Mouse (Mus musculus) embryonic facial prominence, embryonic 13.5 days (tissue): ENCODE results near the gene Cep57l1. TPM values are rescaled to one million over a fixed set of nuclear protein-coding genes. Genes with fewer than 3 reads are reported as not detected.

Experiments used
- ATAC-seq: fragments of 200-750 bp; cut with Nextera tagmentation; 2 replicates; pipeline ENCODE4 v1.8.0; 2017; ENCODE audit warnings: low read depth; ENCODE audit not compliant: insufficient number of reproducible peaks, insufficient read depth, low FRiP score, low TSS enrichment
- H3K27ac ChIP-seq: fragments of 300-500 bp; sonication (generic); 2 replicates; pipeline ENCODE4 v1.5.1; 2015; ENCODE audit warnings: moderate library complexity, mild to moderate bottlenecking, inconsistent platforms
- H3K27me3 ChIP-seq: fragments of 300-500 bp; sonication (generic); 2 replicates; pipeline ENCODE4 v1.6.1; 2015; ENCODE audit warnings: mild to moderate bottlenecking, inconsistent platforms
- H3K36me3 ChIP-seq: fragments of 300-500 bp; sonication (generic); 2 replicates; pipeline ENCODE4 v1.6.1; 2015; ENCODE audit warnings: mild to moderate bottlenecking, inconsistent platforms
- H3K4me1 ChIP-seq: fragments of 300-500 bp; sonication (generic); 2 replicates; pipeline ENCODE4 v1.6.1; 2015; ENCODE audit warnings: inconsistent platforms
- H3K4me2 ChIP-seq: fragments of 300-500 bp; sonication (generic); 2 replicates; pipeline ENCODE4 v1.6.1; 2015; ENCODE audit warnings: moderate library complexity, mild to moderate bottlenecking, inconsistent platforms
- H3K4me3 ChIP-seq: fragments of 300-500 bp; sonication (generic); 2 replicates; pipeline ENCODE4 v1.5.1; 2015; ENCODE audit warnings: mild to moderate bottlenecking, inconsistent platforms
- H3K9ac ChIP-seq: fragments of 300-500 bp; sonication (generic); 2 replicates; pipeline ENCODE4 v1.6.1; 2015; ENCODE audit warnings: mild to moderate bottlenecking, inconsistent platforms
- H3K9me3 ChIP-seq: fragments of 300-500 bp; sonication (generic); 2 replicates; pipeline ENCODE4 v1.6.1; 2016; ENCODE audit warnings: inconsistent platforms
- WGBS: fragments of 180-500 bp; shearing (Covaris S2); methylation state at CpG from one replicate; pipeline ENCODE4 v1.1.7; 2015; ENCODE audit warnings: mixed read lengths; 5-methylcytosine and 5-hydroxymethylcytosine counted together
- polyA plus RNA-seq: library from polyadenylated mRNA; unstranded; fragments of >200 nt; fragmentation: Nextera tagmentation; extraction: Ambion mirVana; gene quantifications from 2 replicates; pipeline ENCODE4 v1.2.1, GENCODE M21; 2015

Gene Cep57l1
- polyA plus RNA-seq, 1 experiment from 2014 or later: 27.1 TPM

DNA sequence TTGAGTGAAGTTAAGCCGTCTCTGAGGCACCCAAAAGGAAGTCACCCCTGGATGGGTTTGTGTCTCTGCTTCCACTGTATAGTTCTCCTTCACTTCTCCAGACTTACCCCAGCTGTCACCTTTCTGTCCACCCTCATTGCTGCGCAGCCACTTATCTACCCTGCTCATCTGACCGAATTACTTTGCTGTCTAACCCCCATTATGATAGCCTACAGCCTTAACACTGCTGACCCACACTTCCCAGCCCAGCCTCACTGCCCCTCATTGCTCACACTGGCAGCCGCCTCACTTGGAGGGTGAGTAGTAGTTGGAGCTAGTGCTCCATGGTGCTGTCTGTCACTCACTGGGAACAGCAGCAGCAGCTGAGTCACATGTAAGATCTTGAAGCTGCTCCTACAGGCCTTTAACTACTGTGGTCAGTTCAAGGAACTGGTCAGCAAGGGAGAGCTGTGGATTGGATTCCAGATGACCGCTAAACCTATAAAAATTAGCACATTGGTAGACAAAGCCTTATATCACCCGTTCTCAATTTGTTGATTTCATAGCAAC is 4.7 kb upstream of the Cep57l1 start:
- H3K27me3 ChIP-seq: no peaks in the 10 kb centered on the region
- H3K4me2 ChIP-seq: no peak overlapping the region
- H3K9ac ChIP-seq: no peak overlapping the region
- H3K4me1 ChIP-seq: peaks cover 25% of the 10 kb centered on the region
- ATAC-seq: no peak
- no peaks in the 10 kb centered on the region for H3K36me3 ChIP-seq
- H3K27ac ChIP-seq: no peak overlapping the region
- WGBS: 89% methylated on average over 6 of the region's 6 CpGs
- no peaks in the 10 kb centered on the region for H3K9me3 ChIP-seq
- no peak overlapping the region for H3K4me3 ChIP-seq

DNA sequence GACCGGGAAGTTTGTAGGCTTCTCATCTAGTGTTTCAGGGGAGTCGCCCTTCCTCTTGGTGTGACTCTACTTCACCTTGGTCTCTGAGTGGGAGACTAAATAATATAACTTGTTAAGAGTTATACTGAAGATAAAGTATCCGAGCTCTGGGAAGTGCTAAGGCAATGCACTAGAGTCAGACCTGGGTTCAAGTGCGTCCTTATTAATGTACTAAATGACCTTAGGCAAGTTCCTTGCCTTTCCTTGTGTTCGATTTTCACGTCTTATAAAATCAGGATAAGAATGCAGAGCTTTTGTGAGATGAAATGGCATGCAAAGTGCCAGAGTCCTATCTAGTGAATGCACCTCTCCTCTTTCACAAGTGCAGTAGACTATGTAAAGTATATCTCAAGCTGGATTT is 2.9 kb upstream of the Cep57l1 start:
- 0 out of 2 replicates have a peak, but pooled peaks cover 3% of the 10 kb centered on the region for H3K9me3 ChIP-seq
- H3K27me3 ChIP-seq: no peaks in the 10 kb centered on the region
- ATAC-seq: no peak
- H3K4me3 ChIP-seq: peak overlapping the region; percentile 29
- H3K4me2 ChIP-seq: peak overlapping the region; percentile 78
- WGBS: 71% methylated on average over 6 of the region's 6 CpGs
- 0 out of 2 replicates have a peak overlapping the region, but pooled peaks have one; percentile 54 for H3K9ac ChIP-seq
- no peaks in the 10 kb centered on the region for H3K36me3 ChIP-seq
- peaks cover 25% of the 10 kb centered on the region for H3K4me1 ChIP-seq
- H3K27ac ChIP-seq: no peak overlapping the region

DNA sequence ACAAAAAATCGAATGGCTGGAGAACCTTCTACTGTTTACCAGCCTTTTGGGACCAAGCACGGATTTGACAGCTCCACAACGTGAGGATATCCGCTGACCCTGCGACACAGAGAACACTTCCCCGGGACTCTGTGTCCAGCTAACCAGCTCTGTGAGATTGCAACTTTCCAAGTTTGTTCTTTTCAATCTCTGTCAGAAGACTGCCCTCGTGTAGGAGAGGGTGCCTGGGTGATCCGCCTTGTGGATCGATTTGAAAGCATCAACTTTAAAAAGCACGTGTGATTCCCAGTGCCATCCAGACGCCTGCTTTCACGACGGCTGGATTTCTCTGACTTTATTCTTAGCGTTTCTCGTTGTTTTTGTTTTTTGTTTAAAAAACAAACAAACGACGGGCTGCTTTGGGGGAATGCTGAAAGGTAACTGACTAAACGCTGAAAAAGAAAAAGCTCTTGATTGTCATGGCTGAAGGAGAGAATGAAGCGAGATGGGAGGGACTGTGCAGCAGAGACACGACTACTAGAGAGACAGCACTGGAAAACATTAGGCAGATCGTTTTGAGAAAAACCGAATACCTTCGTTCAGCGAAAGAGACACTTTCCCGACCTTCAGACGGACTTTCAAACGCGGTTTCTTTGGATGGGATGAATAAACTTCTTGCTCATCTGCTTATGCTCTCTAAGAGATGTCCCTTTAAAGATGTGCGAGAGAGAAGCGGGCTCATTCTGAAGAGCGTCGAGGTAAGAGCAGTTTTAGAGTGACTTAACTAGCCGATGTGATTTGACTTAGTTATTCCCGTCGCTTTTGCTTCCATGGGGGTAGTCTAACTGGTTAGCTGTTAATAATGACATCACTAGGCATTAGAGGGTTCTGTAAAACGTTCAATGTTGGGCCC is 1.1 kb upstream of the Cep57l1 start:
- Histone ChIP-seq H3K27me3 (no peaks in the 10 kb centered on the region), H3K27ac (peak overlapping the region; percentile 96), H3K9me3 (0 out of 2 replicates have a peak, but pooled peaks cover 3% of the 10 kb centered on the region), H3K36me3 (no peaks in the 10 kb centered on the region), H3K4me2 (peak overlapping the region; percentile 78), H3K4me3 (peak overlapping the region; percentile 76), H3K4me1 (peaks cover 25% of the 10 kb centered on the region), H3K9ac (peak overlapping the region; percentile 88)
- WGBS: under 1% methylated on average over 36 of the region's 36 CpGs
- no peak for ATAC-seq

DNA sequence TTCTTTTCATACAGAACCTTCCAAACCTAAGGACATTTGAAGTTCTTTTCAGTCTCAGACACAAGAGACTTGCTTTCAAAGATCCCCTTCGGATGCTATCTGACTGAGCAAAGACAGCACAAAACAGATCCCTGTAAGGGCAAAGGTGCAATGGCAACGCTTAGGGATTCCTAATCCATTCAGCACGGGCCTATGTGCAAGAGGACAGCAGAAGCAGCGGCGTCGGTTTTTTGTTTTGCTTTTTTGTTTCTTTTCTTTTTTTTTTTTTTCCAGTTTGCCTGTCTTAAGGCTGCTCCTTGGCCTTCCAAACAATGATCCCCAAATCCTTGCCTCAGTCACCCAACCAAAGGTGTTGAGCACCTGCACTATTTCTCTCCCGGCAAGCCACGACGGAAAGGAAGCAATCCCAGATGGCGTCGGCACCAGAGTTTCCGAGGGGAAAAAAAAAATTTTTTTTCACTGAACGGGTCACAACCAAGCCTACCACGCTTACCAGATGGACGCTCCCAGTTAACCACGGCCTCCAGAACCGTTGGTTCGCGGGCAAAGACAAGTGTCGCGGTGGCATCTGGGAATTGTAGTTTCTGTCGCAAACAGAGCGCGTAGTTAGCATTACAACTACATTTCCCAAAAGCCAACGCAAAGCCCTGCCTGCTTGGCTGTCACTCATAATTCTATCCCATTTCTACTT is 446 bp downstream of the Cep57l1 start:
- peak; percentile 81 for ATAC-seq

GRCm38 (mm10) chr10:41805729-41806355 is 3.8 kb downstream of the Cep57l1 start:
- Histone ChIP-seq H3K4me2 (no peak overlapping the region), H3K9me3 (peaks cover 15% of the 10 kb centered on the region), H3K27me3 (no peaks in the 10 kb centered on the region), H3K27ac (no peak overlapping the region), H3K4me1 (no peaks in the 10 kb centered on the region), H3K36me3 (peaks cover 22% of the 10 kb centered on the region), H3K9ac (no peak overlapping the region), H3K4me3 (no peak overlapping the region)
- no peak for ATAC-seq
- 76% methylated on average over 2 of the region's 2 CpGs for WGBS

More for the DNA sequence above, 446 bp downstream of the Cep57l1 start:
- peak overlapping the region; percentile 88 for H3K9ac ChIP-seq
- H3K9me3 ChIP-seq: 0 out of 2 replicates have a peak, but pooled peaks cover 3% of the 10 kb centered on the region
- H3K36me3 ChIP-seq: no peaks in the 10 kb centered on the region
- peak overlapping the region; percentile 96 for H3K27ac ChIP-seq
- peaks cover 20% of the 10 kb centered on the region for H3K4me1 ChIP-seq
- H3K4me3 ChIP-seq: peak overlapping the region; percentile 76
- peak overlapping the region; percentile 78 for H3K4me2 ChIP-seq
- H3K27me3 ChIP-seq: no peaks in the 10 kb centered on the region
- WGBS: 4% methylated on average over 25 of the region's 25 CpGs

DNA sequence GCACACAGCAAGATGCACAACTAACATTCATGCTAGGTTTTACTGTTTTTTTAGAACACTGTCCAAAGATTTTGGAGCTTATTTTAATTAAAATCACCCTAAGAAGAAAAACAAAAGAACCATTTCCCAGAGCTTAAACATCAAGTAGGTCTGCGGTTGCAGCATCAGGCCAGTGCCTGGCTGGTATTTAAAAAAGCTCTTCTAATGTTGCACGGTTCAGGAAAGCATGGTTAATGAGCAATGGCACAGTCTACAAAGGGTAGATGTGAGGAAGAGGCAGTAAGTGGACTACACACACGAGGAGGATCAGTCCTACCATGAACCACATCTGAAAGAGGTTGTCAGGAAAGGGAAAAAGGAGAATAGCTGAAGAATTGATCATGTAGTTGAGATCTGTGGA is 5.0 kb downstream of the Cep57l1 start:
- H3K9me3 ChIP-seq: peaks cover 15% of the 10 kb centered on the region
- H3K4me3 ChIP-seq: no peak overlapping the region
- H3K36me3 ChIP-seq: peaks cover 34% of the 10 kb centered on the region
- no peak overlapping the region for H3K9ac ChIP-seq
- no peak overlapping the region for H3K27ac ChIP-seq
- H3K4me2 ChIP-seq: no peak overlapping the region
- no peak for ATAC-seq
- WGBS: 86% methylated on average over 3 of the region's 3 CpGs
- no peaks in the 10 kb centered on the region for H3K27me3 ChIP-seq
- no peaks in the 10 kb centered on the region for H3K4me1 ChIP-seq

GRCm38 (mm10) chr10:41803467-41803866 is 6.2 kb downstream of the Cep57l1 start:
- no peak overlapping the region for H3K4me2 ChIP-seq
- H3K36me3 ChIP-seq: peaks cover 45% of the 10 kb centered on the region
- H3K27ac ChIP-seq: no peak overlapping the region
- no peaks in the 10 kb centered on the region for H3K27me3 ChIP-seq
- H3K4me3 ChIP-seq: no peak overlapping the region
- H3K9me3 ChIP-seq: peaks cover 15% of the 10 kb centered on the region
- 97% methylated on average over 8 of the region's 8 CpGs for WGBS
- H3K4me1 ChIP-seq: no peaks in the 10 kb centered on the region
- no peak for ATAC-seq
- no peak overlapping the region for H3K9ac ChIP-seq

GRCm38 (mm10) chr10:41797253-41797652 is 12.4 kb downstream of the Cep57l1 start:
- ATAC-seq: no peak
- no peak overlapping the region for H3K4me2 ChIP-seq
- H3K36me3 ChIP-seq: peaks cover 63% of the 10 kb centered on the region
- no peaks in the 10 kb centered on the region for H3K4me1 ChIP-seq
- H3K4me3 ChIP-seq: no peak overlapping the region
- peaks cover 19% of the 10 kb centered on the region for H3K9me3 ChIP-seq
- WGBS: 96% methylated on average over 8 of the region's 8 CpGs
- H3K9ac ChIP-seq: no peak overlapping the region
- no peaks in the 10 kb centered on the region for H3K27me3 ChIP-seq
- H3K27ac ChIP-seq: no peak overlapping the region

- no peaks in the 10 kb centered on the region for H3K27me3 ChIP-seq
- 93% methylated on average over 6 of the region's 6 CpGs for WGBS
- ATAC-seq: no peak
Measured at GRCm38 (mm10) chr10:41792375-41792774, 17.3 kb downstream of the Cep57l1 start.

DNA sequence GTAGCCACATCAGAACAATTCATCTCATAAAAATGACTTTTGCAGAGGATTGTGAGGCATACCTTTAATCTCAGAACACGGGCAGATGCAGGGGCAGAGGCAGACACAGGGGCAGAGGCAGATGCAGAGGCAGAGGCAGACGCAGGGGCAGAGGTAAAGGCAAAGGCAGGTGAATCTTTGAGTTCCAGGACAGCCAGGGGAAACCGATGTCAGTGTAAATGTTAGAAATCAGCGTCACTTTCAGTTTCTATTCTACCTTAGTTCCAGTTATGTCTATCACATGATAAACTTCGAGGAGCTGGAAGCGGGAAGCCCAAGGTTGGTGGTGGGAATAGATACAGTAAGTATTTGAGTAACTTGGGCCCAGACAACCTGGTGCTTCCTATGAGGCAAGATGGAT is 42.4 kb downstream of the Cep57l1 start:
- Histone ChIP-seq H3K4me1 (no peaks in the 10 kb centered on the region), H3K9me3 (no peaks in the 10 kb centered on the region), H3K4me3 (no peak overlapping the region), H3K27ac (no peak overlapping the region), H3K9ac (no peak overlapping the region), H3K36me3 (no peaks in the 10 kb centered on the region), H3K27me3 (no peaks in the 10 kb centered on the region), H3K4me2 (no peak overlapping the region)
- 93% methylated on average over 6 of the region's 6 CpGs for WGBS
- ATAC-seq: no peak

More at GRCm38 (mm10) chr10:41792375-41792774, 17.3 kb downstream of the Cep57l1 start:
- Histone ChIP-seq H3K4me2 (no peak overlapping the region), H3K27ac (no peak overlapping the region), H3K4me3 (no peak overlapping the region), H3K9me3 (peaks cover 26% of the 10 kb centered on the region), H3K4me1 (no peaks in the 10 kb centered on the region), H3K9ac (no peak overlapping the region), H3K36me3 (peaks cover 15% of the 10 kb centered on the region)

DNA sequence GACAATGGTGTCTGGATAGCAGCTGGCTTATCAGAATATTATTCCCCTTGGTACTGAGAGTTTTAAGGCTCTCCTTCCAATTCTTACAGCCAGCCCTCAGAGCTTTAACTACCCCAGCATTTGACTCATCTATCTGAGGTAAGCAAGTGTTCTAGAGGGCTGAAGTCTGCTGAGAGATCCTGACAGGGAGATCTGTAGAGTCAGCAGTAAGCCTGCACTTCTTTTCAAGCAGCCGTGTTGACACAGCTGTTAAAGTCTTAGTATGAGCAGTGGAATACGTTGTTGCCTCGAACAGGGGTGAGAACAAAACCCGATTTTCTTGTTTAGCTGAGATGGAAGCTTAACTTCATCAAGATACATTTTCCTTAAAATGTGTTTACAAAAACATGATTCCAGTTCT is 43.4 kb downstream of the Cep57l1 start:
- no peaks in the 10 kb centered on the region for H3K27me3 ChIP-seq
- 69% methylated on average over 4 of the region's 4 CpGs for WGBS
- no peak for ATAC-seq
- H3K36me3 ChIP-seq: no peaks in the 10 kb centered on the region
- no peak overlapping the region for H3K9ac ChIP-seq
- H3K4me2 ChIP-seq: no peak overlapping the region
- H3K4me3 ChIP-seq: no peak overlapping the region
- no peaks in the 10 kb centered on the region for H3K4me1 ChIP-seq
- no peak overlapping the region for H3K27ac ChIP-seq
- H3K9me3 ChIP-seq: no peaks in the 10 kb centered on the region
